Mouse (Mus musculus): ENCODE data around the gene Pxn.

DNA sequence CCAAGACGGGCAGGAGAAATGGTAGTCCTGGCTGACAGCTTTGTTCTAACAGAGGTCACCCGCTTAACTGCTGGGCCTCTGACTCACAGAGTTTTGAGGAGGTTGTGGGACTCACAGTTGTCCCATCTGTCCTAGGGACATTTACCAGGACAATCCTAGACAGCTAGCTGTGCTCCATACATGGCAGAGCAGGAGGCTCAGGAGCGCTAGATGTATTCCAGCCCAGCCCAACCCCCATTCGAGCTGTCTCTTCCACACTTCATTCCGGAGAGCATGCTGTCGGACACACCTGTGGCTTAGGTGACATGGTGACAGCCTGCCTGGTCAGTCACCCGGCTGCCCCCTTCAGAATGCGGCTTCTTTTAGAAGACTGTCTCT, 22.9 kb downstream of the Pxn start:
- TF ChIP-seq POLR2A (IDR thresholded peaks at IDR 0.05; ENCODE audit: borderline replicate concordance, extremely low read depth, insufficient read depth, insufficient read length, poor library complexity, severe bottlenecking), result no peak
- TF ChIP-seq CTCF (IDR thresholded peaks at IDR 0.05; ENCODE audit: borderline replicate concordance, extremely low read depth, insufficient read depth, insufficient read length), result no peak
